8 mouse cellular contexts compared by ENCODE assay signal in genomic region chr3:158031371-158031925, GRCm38 (mm10). TPM values are rescaled to one million over a fixed set of nuclear protein-coding genes. Genes with fewer than 3 reads are reported as not detected.
DNase-seq lines count a peak whose midpoint lies in the region; ATAC-seq and TF ChIP-seq lines count a peak whose summit lies in the region.

No protein-coding gene starts in this region.

- DNase-seq in 416B (ENCODE audit: low read depth): peak; percentile 87
- DNase-seq in adrenal gland, postnatal 4 days (ENCODE audit: low spot score in 2 of 2): peak; percentile 76 to 81
- peak; percentile 91 for DNase-seq in heart, adult 2 months
- peak; percentile 92 for DNase-seq in kidney, adult 2 months
- peak; percentile 98 for DNase-seq in midbrain, embryonic 14.5 days
- peak; percentile 84 for DNase-seq in spleen, adult 12 weeks (ENCODE audit: low spot score)

- peak; percentile 33; the same call in 1 of the 2 replicates for TF ChIP-seq EP300 in heart, adult 2 months (IDR thresholded peaks at IDR 0.05; ENCODE audit: insufficient read depth, low read depth, low read length)

- peak overlapping the region; percentile 97 for H3K9ac ChIP-seq in embryonic facial prominence, embryonic 13.5 days
- H3K9ac ChIP-seq in heart, adult 2 months (ENCODE audit: low read depth, low read length): peak overlapping the region; percentile 93
- H3K9ac ChIP-seq in limb, embryonic 12.5 days (replicated peaks): peak overlapping the region; percentile 97
- peak overlapping the region; percentile 93 for H3K9ac ChIP-seq in midbrain, embryonic 14.5 days (replicated peaks; ENCODE audit: low read length)

- no peaks in the 10 kb centered on the region for H3K27me3 ChIP-seq in embryonic facial prominence, embryonic 13.5 days
- no peaks in the 10 kb centered on the region for H3K27me3 ChIP-seq in heart, adult 2 months (ENCODE audit: control insufficient read depth, insufficient read depth, low read length)
- H3K27me3 ChIP-seq in kidney, adult 2 months (replicated peaks; ENCODE audit: control insufficient read depth, insufficient read depth, low read length): no peaks in the 10 kb centered on the region
- H3K27me3 ChIP-seq in limb, embryonic 12.5 days: no peaks in the 10 kb centered on the region
- H3K27me3 ChIP-seq in midbrain, embryonic 14.5 days (ENCODE audit: control insufficient read depth, insufficient read depth, low read length): no peaks in the 10 kb centered on the region

- TF ChIP-seq CTCF in heart, adult 2 months (IDR thresholded peaks at IDR 0.05): no peak
- TF ChIP-seq CTCF in kidney, adult 2 months (conservative IDR thresholded peaks at IDR 0.05; ENCODE audit: insufficient read depth, insufficient read length, low read depth, low read length): no peak

- H3K4me2 ChIP-seq in embryonic facial prominence, embryonic 13.5 days: peak overlapping the region; percentile 64
- peak overlapping the region; percentile 73 for H3K4me2 ChIP-seq in limb, embryonic 12.5 days
- H3K4me2 ChIP-seq in midbrain, embryonic 14.5 days (ENCODE audit: low read length): peak overlapping the region; percentile 70

- H3K9me3 ChIP-seq in embryonic facial prominence, embryonic 13.5 days: no peaks in the 10 kb centered on the region
- H3K9me3 ChIP-seq in limb, embryonic 12.5 days: no peaks in the 10 kb centered on the region
- no peaks in the 10 kb centered on the region for H3K9me3 ChIP-seq in midbrain, embryonic 14.5 days (ENCODE audit: control insufficient read depth, low read length)

- H3K4me1 ChIP-seq in embryonic facial prominence, embryonic 13.5 days: peaks cover 23% of the 10 kb centered on the region
- peaks cover 4% of the 10 kb centered on the region; the same call in 1 of the 2 replicates for H3K4me1 ChIP-seq in heart, adult 2 months (ENCODE audit: control insufficient read depth, insufficient read depth, low read length)
- peaks cover 6% of the 10 kb centered on the region for H3K4me1 ChIP-seq in kidney, adult 2 months (ENCODE audit: control insufficient read depth, insufficient read depth, low read length)
- H3K4me1 ChIP-seq in limb, embryonic 12.5 days (replicated peaks): peaks cover 17% of the 10 kb centered on the region
- peaks cover 15% of the 10 kb centered on the region for H3K4me1 ChIP-seq in midbrain, embryonic 14.5 days (ENCODE audit: control insufficient read depth, insufficient read depth, low read length)

- peak overlapping the region; percentile 97 for H3K27ac ChIP-seq in embryonic facial prominence, embryonic 13.5 days
- peak overlapping the region; percentile 68 for H3K27ac ChIP-seq in heart, adult 2 months
- peak overlapping the region; percentile 87 for H3K27ac ChIP-seq in kidney, adult 2 months (ENCODE audit: insufficient read depth, low read depth, low read length)
- peak overlapping the region; percentile 98 for H3K27ac ChIP-seq in limb, embryonic 12.5 days
- peak overlapping the region; percentile 91 for H3K27ac ChIP-seq in midbrain, embryonic 14.5 days (replicated peaks; ENCODE audit: low read depth, low read length)

- WGBS in embryonic facial prominence, embryonic 13.5 days: under 1% methylated on average over 61 of the region's 61 CpGs
- WGBS in heart, adult 2 months: under 1% methylated on average over 61 of the region's 61 CpGs
- under 1% methylated on average over 61 of the region's 61 CpGs for WGBS in kidney, adult 2 months
- WGBS in limb, embryonic 12.5 days: under 1% methylated on average over 61 of the region's 61 CpGs
- under 1% methylated on average over 61 of the region's 61 CpGs for WGBS in midbrain, embryonic 14.5 days

- H3K36me3 ChIP-seq in embryonic facial prominence, embryonic 13.5 days: peaks cover 9% of the 10 kb centered on the region
- H3K36me3 ChIP-seq in heart, adult 2 months (ENCODE audit: control insufficient read depth, insufficient read depth, low read length): peaks cover 27% of the 10 kb centered on the region
- peaks cover 1% of the 10 kb centered on the region; the same call in 1 of the 2 replicates for H3K36me3 ChIP-seq in kidney, adult 2 months (ENCODE audit: control insufficient read depth, insufficient read depth, low read length)
- peaks cover 9% of the 10 kb centered on the region for H3K36me3 ChIP-seq in limb, embryonic 12.5 days
- H3K36me3 ChIP-seq in midbrain, embryonic 14.5 days (ENCODE audit: control insufficient read depth, insufficient read depth, low read length): peaks cover 5% of the 10 kb centered on the region; the same call in 1 of the 2 replicates

- TF ChIP-seq POLR2A in heart, adult 2 months (IDR thresholded peaks at IDR 0.05; ENCODE audit: insufficient read depth, low read depth, low read length): peak; percentile 25; the same call in 1 of the 2 replicates
- TF ChIP-seq POLR2A in kidney, adult 2 months (IDR thresholded peaks at IDR 0.05; ENCODE audit: low read depth, low read length): no peak

- intact Hi-C loops in heart, adult 2 months (cut with DNase I): no loop called here

- H3K79me2 ChIP-seq in heart, adult 2 months (replicated peaks; ENCODE audit: control insufficient read depth, insufficient read depth, low read length): peaks cover 4% of the 10 kb centered on the region; the same call in 1 of the 2 replicates

- H3K4me3 ChIP-seq in embryonic facial prominence, embryonic 13.5 days: peak overlapping the region; percentile 95
- H3K4me3 ChIP-seq in heart, adult 2 months: peak overlapping the region; percentile 89
- peak overlapping the region; percentile 99 for H3K4me3 ChIP-seq in kidney, adult 2 months (ENCODE audit: insufficient read depth, low read depth, low read length)
- H3K4me3 ChIP-seq in limb, embryonic 12.5 days (replicated peaks): peak overlapping the region; percentile 92
- peak overlapping the region; percentile 95 for H3K4me3 ChIP-seq in midbrain, embryonic 14.5 days (replicated peaks; ENCODE audit: low read depth, low read length)

- ATAC-seq in embryonic facial prominence, embryonic 13.5 days (ENCODE audit: insufficient number of reproducible peaks, insufficient read depth, low FRiP score, low TSS enrichment, low read depth): peak; percentile 90
- peak; percentile 90 for ATAC-seq in limb, embryonic 12.5 days (ENCODE audit: insufficient number of reproducible peaks, insufficient read depth, low FRiP score, low TSS enrichment, low read depth)
- ATAC-seq in midbrain, embryonic 14.5 days (ENCODE audit: low FRiP score, low TSS enrichment): peak; percentile 92

RNA-seq across cellular contexts. Expression of gene Srsf11, which starts 5.0 kb away (rescaled TPM):
- 100 to 1,000 TPM; 217 to 245 TPM for total RNA-seq in adrenal gland, postnatal 4 days (2021)
- polyA plus RNA-seq in embryonic facial prominence, embryonic 13.5 days (2015; fragmentation: Nextera tagmentation; extraction: Ambion mirVana): 345 and 369 TPM in 2 replicates
- 10 to 100 TPM; 32.4 to 36.9 TPM for total RNA-seq in heart, adult 2 months (2021)
- 114 and 175 TPM in 2 replicates for polyA plus RNA-seq in heart, adult 2 months (2012; rRNA removed)
- 171 and 190 TPM in 2 replicates for polyA plus RNA-seq in kidney, adult 2 months (2012; rRNA removed)
- 347 and 349 TPM in 2 replicates for polyA plus RNA-seq in limb, embryonic 12.5 days (2016; fragmentation: Nextera tagmentation; extraction: Ambion mirVana)
- 258 and 287 TPM in 2 replicates for polyA plus RNA-seq in midbrain, embryonic 14.5 days (2014; fragmentation: Nextera tagmentation; extraction: Ambion mirVana)

RNA-seq across cellular contexts. Expression of gene Lrrc40, which starts 5.0 kb away (rescaled TPM):
- total RNA-seq in adrenal gland, postnatal 4 days (2021): 10 to 100 TPM; 42.9 to 44.3 TPM
- polyA plus RNA-seq in embryonic facial prominence, embryonic 13.5 days (2015; fragmentation: Nextera tagmentation; extraction: Ambion mirVana): 62.8 and 65.5 TPM in 2 replicates
- total RNA-seq in heart, adult 2 months (2021): 10 to 100 TPM in 1 of 2 experiments, 1 to 10 TPM in 1; 9.5 to 10.4 TPM
- 4.2 and 7.8 TPM in 2 replicates for polyA plus RNA-seq in heart, adult 2 months (2012; rRNA removed)
- 6.6 and 7.0 TPM in 2 replicates for polyA plus RNA-seq in kidney, adult 2 months (2012; rRNA removed)
- 67.7 and 76.1 TPM in 2 replicates for polyA plus RNA-seq in limb, embryonic 12.5 days (2016; fragmentation: Nextera tagmentation; extraction: Ambion mirVana)
- 49.3 and 62.7 TPM in 2 replicates for polyA plus RNA-seq in midbrain, embryonic 14.5 days (2014; fragmentation: Nextera tagmentation; extraction: Ambion mirVana)

Comparison
In these comparisons a context has a peak if more than half of its experiments do, and no peak if none do; other contexts are left out.
1. Peak in every context shown above with its lines: DNase-seq, ATAC-seq, H3K4me3 ChIP-seq and H3K27ac ChIP-seq.